Mouse (Mus musculus) brain, adult 2 months (tissue): ENCODE measurements around the gene Ppara.

Experiments used
- DNase-seq: peaks from one replicate; pipeline ENCODE4 v3.0.0; 2011; ENCODE audit warnings: low read depth, low spot score

The Ppara gene

DNA sequence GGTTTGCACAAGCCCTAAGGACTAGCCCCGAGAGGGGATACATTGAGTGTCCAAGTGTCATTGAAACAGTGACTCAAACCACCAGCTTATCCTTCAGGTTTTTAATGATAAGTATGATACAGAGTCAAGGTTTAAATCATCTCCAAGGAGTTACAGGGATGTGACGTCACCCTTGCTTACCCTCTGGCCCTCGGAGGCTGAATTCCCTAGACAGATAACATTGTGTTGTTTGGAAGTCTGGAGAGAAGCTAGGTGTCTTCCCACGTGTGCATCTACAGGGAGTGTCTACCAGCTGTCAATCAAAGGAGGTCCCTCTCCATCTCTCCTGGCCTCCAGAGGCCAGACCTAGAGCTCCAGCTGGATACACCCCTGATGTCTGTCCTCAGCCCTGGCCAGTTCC, 72.1 kb downstream of the Ppara start:
- DNase-seq, result no peak

DNA sequence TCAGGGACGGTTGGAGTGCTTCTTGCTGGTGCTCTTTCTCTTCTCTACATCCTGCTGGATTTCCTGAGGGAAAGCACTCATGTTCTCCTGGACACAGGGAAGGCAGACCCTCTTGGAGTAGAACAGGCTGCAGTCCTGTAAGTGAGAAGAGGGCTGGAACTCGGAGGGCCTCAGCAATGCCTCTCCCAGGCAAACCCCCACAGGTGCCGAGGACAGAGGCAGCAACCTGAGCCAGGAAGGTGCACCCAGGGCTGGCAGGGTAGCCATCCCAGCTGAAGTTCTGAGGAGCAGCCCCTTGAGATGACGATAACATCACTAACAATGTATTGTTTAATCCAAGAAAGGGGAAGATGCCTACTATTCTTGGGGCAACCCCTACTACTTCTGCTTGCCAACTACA, 72.6 kb downstream of the Ppara start:
- no peak for DNase-seq

DNA sequence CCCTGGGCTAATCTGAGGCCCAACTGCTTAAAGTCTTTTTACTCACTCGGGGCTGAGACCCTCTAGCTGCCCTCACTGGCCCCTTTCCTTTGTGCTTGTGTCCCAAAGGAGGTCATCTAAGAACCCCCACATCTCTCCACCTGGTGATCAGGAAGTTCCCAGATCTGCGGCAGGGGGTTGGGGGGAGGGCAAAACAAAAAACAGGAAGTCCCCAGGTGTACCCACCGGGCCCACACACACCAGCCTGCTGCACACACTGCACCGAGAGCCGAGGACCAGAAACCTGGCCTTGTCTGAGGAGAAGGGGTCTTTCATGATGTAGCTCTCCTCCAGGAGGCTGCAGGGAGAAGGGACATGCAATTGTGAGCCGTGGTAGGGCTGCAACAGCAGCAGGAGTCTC, 73.2 kb downstream of the Ppara start:
- DNase-seq, result no peak

DNA sequence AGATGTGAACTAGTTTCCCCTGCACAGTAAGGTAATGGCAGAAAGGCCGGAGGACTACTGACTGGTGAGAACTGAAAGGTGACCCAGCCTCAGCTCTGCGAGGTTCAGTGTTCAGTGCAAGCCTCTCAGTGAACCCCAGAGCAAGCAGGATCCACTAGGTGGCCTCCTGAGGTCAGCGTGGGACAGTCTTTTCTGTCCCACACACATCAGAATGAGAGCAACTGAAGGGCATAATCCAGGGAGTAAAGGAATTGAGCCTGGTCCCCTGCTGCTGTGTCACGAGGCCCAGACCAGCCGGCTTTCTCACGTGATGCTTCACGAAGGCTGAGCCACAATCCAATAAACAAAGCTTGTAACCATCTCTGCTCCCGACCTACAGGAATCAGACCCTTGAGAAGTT, 73.7 kb downstream of the Ppara start:
- DNase-seq, result peak; percentile 28

DNA sequence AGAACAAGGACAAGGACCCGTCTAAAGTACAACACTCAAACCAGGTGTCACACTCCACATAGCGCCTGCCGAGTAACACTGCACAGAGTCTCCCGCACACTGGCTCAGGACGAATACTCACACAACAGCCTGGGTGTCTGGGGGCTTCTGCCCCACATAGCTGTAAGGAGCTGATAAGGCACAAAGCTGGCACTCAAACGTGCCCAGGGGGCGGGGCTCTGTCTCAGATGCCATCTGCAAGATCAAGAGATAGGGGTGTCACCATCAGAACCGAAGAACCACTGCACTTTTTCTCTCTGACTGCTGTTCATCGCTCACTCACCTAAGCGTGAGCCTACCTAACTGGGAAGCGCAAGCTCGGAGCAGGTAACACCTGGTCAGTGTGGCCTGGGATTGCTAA, 74.3 kb downstream of the Ppara start:
- DNase-seq, result no peak

DNA sequence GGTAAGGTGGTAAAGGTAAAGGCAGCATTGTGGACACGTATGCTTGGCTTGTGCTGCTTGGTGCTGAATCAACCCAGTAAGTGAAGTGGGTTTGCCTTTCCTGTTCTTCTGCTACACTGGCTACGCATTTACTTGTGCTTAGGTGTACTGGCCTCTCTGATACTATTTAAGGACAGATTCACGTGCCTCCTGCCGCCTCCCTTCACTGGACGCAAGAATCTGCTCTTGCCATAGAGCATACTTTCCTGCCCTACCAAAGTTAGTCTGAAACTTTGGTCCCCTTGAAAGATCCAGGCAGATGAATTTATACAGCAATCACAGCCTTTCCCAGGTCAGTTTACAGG, 75.7 kb downstream of the Ppara start:
- DNase-seq, result no peak

DNA sequence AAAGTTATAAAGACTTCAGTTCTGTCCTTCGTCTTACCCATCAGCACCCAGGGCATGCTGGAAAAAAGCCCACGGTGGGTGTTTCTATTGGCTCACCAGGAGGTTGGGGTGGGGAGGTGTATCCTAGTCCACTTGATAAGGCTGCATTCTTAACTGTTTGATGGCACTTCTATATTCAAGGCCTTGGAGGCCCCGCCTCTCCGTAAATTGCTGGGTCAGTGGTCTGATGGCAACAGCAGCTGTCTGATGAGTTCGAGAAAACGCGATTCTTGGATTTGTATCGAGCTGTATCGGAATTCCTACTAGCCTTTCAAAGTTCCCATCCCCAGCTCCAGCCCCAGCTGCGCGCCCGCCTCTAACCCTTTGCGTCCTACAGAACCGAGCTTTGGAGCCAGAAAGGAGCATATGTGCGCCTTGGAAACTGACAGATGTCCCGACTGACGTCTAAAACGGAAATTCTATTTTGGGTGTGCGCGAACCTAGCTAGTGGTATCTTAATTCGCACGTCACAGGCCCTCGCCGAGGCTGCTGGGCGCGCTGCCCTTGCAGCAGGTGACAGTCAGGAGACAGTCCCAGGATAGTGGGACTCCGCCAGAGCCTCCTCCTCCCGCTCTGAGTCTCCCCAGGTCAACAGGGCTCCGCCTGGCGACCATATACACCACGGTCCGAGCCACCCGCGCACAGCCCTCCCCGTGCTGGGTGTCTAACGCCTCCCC, 76.2 kb downstream of the Ppara start:
- DNase-seq, result peak; percentile 96

DNA sequence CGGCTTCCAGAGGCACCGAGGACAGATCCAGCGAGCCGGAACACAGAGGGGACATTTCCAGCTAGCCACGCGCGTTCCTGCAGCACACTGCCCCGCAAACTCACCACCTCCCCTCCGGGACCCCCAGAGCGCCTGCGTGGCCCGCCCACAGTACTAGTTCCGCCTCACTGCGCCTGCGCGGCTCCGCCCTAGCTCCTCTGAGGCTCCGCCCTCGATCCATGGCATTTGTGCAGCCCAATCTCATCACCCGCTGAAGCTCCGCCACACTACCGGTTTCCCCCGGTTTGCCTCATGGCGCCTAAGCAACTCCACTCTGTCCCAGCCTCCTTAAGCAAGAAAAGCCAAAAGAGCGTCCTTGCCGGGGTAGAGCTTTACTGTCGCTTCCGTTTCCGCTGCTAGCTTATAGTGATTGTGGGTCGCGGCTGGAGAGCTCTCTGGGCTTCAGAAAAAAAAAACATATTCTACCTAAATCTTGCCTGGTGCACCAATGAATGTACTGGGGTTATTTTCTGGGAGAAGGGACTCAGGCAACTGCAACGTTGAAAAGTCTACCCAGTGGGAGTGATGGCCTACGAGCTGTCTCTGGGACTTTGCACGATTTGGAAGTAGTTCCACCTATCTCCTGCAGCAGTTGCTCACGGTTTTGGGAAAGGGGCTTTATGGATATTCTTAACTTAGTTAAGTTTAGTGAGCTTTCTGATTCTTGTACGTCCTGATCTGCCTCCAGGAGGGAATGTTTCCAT, 76.9 kb downstream of the Ppara start, which contains the start of gene Cdpf1:
Cdpf1 (minus strand) TSS at position 163 of the 743 bp plus-strand sequence.
- DNase-seq, result peak; percentile 99

DNA sequence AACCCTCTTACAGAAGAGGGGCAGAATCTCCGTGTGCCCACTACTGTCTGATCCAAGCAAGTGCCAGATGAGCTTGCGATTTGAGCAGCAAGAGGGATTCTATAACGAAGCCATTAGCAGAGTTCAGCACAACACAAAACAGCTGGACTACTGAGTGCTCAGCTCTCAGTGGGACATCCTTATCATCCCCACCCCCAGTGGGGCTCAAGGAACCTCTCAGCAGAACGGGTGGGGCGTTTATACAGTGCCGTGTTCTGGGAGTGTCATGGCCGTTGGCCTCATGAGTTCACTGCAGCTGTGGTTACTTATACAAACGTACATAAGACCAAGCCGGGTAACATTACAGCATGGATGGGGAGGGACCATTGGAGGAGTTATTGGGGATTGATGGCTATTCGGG, 78.6 kb downstream of the Ppara start:
- no peak for DNase-seq

DNA sequence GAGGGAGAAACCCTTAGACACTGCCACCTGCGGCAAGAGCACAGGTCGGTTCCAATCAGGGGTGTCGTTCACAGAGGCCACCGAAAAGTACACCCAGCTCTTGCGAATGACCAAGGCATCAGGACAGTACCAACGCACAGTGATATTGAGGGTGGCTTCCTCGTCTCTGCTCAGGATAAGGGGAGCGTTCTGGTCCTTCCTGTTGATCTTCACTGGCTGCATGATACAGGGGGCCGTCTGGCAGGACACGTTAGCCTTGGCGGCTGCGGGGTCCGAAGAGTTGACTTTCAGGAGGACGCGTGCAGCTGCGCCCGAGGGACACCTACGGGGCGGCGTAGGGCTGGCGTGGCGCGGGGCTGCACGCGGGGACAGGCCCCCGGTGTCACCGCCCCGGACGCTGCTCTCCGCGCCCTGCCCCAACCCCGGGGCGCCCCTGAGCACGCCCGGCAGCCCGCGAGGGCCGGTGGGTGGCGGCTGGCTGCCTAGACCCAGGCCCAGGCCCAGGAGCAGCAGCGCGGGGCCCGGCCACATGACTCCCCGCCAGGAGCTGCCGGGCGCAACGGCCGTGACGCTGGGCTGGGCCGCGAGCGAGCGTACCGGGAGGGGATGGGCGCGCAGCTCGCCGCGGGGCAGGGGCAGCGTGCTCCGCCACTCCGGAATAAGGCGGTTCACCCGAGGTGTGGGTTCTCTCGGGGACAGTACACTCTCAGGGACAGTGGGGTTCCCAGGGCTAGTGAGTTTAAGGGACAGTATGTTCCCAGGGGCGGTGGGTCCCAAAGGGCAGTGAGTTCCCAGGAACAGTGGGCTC, 86.6 kb downstream of the Ppara start, which contains the start of gene Pkdrej:
Pkdrej (minus strand) TSS at position 532 of the 808 bp plus-strand sequence.
- peak; percentile 54 for DNase-seq

DNA sequence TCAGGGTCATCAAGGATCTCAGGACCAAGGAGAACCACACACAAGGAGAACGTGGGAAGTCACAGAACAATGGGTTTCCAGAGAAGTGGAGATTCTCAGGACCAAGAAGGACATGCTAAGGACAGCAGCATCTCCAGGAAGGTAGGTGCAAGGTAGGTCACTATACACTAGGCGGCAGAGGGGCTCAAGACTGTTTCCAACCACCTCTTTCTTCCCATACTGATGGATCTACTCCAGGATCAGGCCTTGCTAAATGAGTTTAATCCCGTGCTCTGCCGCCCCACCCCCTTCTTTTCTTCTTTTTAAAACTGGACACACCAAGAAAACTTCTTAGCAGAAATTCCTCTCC, 87.2 kb downstream of the Ppara start:
- peak; percentile 37 for DNase-seq

DNA sequence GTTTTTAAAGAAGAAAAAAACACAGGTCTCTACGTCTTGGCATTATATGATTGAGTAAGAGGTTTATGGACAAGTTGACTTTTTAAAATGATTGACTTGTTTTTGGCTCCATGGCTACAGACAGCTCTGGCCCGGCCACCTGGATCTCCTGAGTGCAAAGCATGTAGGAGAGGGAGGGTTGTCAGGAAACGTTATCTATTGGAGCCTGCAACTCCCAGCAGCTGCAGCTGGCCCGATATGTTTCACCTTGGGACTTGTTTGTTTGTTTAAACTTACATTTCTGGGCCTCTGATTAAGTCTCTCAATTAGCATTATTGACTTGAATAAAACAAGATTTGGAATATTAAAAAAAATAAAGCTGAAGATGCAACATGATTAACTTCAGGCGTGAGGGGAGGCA, 91.9 kb downstream of the Ppara start:
- no peak for DNase-seq

DNA sequence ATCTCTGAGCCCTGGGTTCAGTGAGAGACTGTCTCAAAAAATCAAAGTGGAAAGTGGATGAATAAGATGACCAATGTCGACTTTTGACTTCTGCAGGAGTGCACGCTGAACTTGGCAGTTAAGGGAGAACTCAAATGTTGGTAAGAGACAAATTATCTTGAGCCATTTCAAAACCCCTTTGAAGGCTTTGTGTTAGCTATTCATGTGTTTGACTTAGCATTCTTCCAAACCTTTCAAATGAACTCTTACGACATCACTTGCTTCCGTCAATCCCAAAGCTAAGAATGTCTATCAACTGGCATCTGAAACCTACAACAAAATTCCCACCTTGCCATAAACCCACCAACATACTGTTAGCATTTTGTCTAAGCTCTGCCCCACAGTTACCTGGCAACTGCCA, 93.3 kb downstream of the Ppara start:
- no peak for DNase-seq

DNA sequence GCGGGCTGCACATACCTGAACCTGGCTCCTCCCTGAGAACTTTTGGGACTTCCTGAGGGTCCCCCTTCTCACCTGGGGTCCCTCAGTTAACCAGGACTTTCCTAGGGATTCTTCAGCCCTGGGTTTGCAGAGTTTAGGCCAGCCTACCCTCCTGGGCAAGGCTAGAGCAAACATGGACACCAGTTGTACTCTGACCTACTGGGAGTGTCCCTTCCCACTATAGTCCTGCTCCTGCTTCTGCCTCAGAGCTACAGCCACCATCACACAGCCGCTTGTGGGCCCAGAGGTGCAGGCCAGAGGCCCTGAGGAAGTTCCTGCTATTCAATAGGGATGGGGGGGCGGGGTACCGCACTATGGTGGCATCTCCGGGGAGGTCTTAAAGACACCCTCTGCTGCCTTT, 94.7 kb downstream of the Ppara start:
- DNase-seq, result no peak

DNA sequence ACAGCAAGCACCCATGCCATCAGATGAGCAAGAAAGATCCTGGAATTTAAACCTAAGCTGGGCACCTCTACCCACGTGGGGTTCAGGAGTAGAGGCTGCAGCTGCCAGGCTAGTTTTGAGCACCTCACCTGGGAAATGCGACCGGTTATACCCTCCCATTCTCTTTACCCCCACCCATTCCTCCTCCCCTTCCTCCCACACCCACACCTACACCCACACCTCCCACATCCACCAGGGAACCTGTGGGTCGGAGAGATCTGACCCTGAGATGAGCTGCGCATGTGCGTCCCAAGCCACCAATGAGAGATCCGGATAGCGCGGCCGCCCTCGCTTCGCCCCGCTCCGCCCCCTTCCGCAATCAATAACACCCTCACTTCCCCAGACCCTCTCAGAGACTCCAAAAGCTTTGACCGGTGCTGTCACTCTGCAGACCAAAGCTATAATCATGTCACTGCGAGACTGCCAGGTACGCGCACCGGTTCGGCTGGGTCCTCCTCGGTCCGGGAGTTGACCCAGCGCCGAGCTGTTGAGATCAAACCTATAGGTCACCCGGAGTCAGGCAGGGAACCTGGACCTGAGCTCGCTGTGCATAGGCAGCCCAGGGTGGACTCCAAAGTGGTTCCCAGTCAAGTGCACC, 97.3 kb downstream of the Ppara start, which contains the start of gene Ttc38:
Ttc38 (plus strand) TSS at position 353 of the 637 bp plus-strand sequence.
- DNase-seq, result peak; percentile 92

DNA sequence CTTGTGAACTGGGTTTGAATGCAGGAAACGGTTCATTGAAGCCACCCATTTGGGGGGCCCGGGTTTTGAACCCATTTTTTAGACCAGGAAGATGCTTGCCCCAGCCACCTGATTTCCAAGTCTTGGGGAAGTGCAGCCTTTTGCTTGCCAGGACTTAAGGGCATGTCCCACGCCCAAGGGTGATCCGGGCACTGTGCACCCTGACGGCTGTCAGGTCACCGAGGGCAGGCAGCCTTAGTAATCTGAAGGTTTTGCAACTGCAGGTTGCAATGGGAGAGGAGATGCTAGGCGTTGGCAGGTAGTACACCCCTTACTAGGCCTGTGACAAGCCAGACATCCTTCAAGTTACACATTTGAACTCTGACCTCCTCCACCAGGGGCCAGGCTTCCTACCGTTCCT, 97.8 kb downstream of the Ppara start:
- no peak for DNase-seq

DNA sequence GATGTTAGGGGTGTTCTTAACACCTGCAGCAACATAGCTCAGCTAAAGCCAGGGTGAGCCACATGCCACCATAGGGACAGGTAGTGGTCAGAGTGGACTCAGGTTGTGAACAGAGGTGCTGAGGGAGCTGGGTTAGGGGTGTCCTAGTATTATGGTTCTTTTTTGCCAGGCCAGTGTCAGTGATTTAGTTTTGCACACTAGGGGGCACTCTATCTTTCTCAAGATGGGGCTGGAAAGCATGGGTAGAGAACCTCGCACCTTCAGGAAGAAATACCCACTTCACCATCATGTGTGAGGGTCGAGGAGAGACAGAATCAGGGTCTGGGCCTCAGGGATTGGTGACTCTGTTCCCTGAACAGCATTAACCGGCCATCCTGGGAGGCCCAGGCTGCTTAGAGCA, 100.6 kb downstream of the Ppara start:
- peak; percentile 24 for DNase-seq

DNA sequence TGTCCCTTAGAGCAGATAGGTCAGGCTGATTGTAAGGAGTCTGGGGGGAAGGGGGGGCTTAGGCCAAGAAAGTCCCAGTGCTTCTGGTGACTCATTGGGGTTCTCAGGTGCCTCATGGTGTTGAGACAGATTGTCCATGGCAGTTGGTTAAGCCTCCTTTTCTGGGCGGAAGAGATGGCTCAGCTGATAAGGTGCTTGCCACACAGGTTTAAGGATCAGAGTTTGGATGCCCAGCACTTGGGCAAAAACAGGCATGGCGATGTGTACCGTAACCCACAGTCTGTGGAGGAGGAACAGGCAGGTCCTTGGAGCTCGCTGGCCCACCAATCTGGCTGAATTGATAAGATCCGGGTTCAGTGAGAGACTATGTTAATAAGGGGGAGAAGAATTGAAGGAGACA, 102.1 kb downstream of the Ppara start:
- no peak for DNase-seq

DNA sequence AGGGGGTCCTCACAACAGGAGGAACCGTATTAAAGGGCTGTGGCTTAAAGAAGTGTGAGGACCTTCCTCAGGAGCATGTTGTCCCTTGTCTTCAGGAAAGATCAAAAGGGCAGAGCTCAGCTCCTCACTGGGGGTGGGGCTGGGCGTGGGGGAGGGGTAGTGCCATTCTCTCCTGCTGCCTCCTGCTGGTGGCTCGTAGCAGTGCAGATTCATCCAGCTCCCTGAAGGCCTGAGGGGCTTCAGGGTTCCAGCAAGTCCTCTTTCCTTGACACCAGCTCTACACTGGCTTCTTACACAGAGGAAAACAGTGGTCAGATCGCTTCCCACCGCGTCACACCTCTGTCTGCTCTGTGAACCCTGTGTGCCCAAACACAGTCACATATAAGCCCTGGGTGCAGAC, 106.2 kb downstream of the Ppara start:
- peak; percentile 8 for DNase-seq

DNA sequence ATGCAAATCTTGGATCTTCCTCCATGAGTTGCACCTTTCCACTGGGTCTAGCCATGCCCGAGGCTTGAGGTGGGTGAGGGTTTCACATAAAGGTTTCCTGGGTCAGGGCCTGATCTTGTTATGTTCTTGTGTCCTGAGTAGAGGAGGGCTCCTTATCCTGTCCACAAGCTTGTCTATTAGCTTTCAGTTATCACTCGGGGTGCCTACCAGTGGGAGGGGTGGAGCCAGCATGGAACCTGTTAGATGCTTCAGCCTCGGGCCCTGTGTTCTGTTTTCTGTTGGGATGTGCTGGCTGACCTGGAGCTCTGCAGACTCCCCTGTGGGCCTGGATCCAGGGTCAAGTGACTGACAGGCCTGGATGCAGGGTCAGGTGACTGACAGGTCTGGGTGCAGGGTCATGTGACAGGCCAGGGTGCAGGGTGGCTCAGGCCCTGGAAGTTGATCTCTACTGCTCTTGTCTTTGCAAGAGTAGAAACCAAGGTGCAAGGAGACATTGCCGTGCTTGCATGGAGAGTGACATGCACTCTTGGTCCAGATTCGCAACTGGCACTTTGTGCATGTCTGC, 107.1 kb downstream of the Ppara start:
- no peak for DNase-seq

DNA sequence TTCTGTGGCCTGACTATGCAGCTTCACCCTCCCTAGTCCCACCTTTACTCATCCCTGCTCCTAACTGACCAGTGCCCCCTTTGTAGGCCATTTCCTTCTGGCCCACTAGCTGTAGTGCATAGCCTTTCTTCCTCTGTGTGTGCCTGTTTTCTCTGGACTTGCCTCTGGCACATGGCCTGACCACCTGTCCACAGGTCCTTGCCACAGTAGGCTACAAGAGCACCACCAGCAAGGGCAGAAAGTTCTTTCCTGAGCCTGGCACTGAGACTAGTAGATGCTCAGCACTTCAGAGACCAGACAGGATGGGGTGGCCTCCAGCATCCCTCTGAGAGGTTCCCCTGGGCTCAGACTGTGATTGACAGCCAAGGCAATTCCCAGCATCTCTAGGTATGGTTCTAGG, 110.3 kb downstream of the Ppara start:
- peak; percentile 54 for DNase-seq
